Mouse (Mus musculus) MEL (cell line): ENCODE results near the gene Hecw2. TPM values are rescaled to one million over a fixed set of nuclear protein-coding genes. Genes with fewer than 3 reads are reported as not detected.
A peak's percentile ranks its signal among the peaks of the same experiment; 100 is the strongest.

Experiments
- DNase-seq: peaks from one replicate; pipeline ENCODE4 v3.0.0; 2011; ENCODE audit warnings: low read depth, low spot score
- H3K27ac ChIP-seq: 2 replicates; pipeline ENCODE4 v1.5.1; 2012; ENCODE audit warnings: low read depth, mild to moderate bottlenecking, control low read depth, low read length, moderate library complexity; ENCODE audit not compliant: control insufficient read depth
- H3K27me3 ChIP-seq, 2 experiments: fragments of 150-350 bp in 1 of 2; sonication (generic) in 1 of 2; 2 replicates each; pipeline ENCODE4 v1.6.1; 2012; ENCODE audit warnings: low read length in 2 of 2, mild to moderate bottlenecking in 2 of 2, improper control_type of control experiment in 1 of 2, moderate library complexity in 1 of 2; ENCODE audit not compliant: insufficient read depth in 2 of 2, control insufficient read depth in 1 of 2
- H3K36me3 ChIP-seq, 2 experiments: 2 replicates each; pipeline ENCODE4 v1.6.1; 2012 to 2014; ENCODE audit warnings: low read length in 2 of 2, improper control_type of control experiment in 1 of 2, inconsistent platforms in 1 of 2, mild to moderate bottlenecking in 1 of 2; ENCODE audit not compliant: insufficient read depth in 2 of 2, control insufficient read depth in 1 of 2
- H3K4me1 ChIP-seq, 2 experiments: fragments of 150-350 bp in 1 of 2; sonication (generic) in 1 of 2; 2 replicates each; pipeline ENCODE4 v1.6.1; 2012; ENCODE audit warnings: low read length in 2 of 2, improper control_type of control experiment in 1 of 2, mild to moderate bottlenecking in 1 of 2; ENCODE audit not compliant: insufficient read depth in 2 of 2, control insufficient read depth in 1 of 2
- H3K4me3 ChIP-seq, 2 experiments: fragments of 150-350 bp in 1 of 2; sonication (generic) in 1 of 2; 2 replicates each; pipeline ENCODE4 v1.5.1; 2012; ENCODE audit warnings: low read depth in 2 of 2, low read length in 2 of 2, mild to moderate bottlenecking in 2 of 2, moderate library complexity in 2 of 2, control low read depth in 1 of 2, improper control_type of control experiment in 1 of 2; ENCODE audit not compliant: control insufficient read depth in 1 of 2, insufficient read depth in 1 of 2
- H3K79me2 ChIP-seq: 2 replicates; pipeline ENCODE4 v1.6.1; 2012; ENCODE audit warnings: mild to moderate bottlenecking, low read length, moderate library complexity; ENCODE audit not compliant: control insufficient read depth, poor library complexity, insufficient read depth
- H3K9ac ChIP-seq: 2 replicates; pipeline ENCODE4 v1.6.1; 2012; ENCODE audit warnings: low read depth, mild to moderate bottlenecking, control low read depth, low read length, moderate library complexity; ENCODE audit not compliant: control insufficient read depth, poor library complexity, severe bottlenecking
- H3K9me3 ChIP-seq: fragments of 150-350 bp; sonication (generic); replicated peaks from 2 replicates; pipeline ENCODE4 v1.6.1; 2012; ENCODE audit warnings: mild to moderate bottlenecking, low read length, improper control_type of control experiment, moderate library complexity; ENCODE audit not compliant: insufficient read depth
- ELF1 ChIP-seq: IDR thresholded peaks from 2 replicates; pipeline ENCODE4 v1.6.1; 2014; ENCODE audit warnings: low read depth, mild to moderate bottlenecking, inconsistent platforms, low read length, improper control_type of control experiment, moderate library complexity
- ETS1 ChIP-seq: IDR thresholded peaks from 2 replicates; pipeline ENCODE4 v1.6.1; 2012; ENCODE audit warnings: low read depth, mild to moderate bottlenecking, inconsistent platforms, low read length, improper control_type of control experiment, moderate library complexity
- GABPA ChIP-seq: IDR thresholded peaks from 2 replicates; pipeline ENCODE4 v1.6.1; 2012; ENCODE audit warnings: low read depth, mild to moderate bottlenecking, inconsistent platforms, low read length, improper control_type of control experiment, moderate library complexity
- GATA1 ChIP-seq: IDR thresholded peaks from 2 replicates; pipeline ENCODE4 v1.6.1; 2011; ENCODE audit warnings: low read depth, low read length, improper control_type of control experiment
- JUND ChIP-seq: IDR thresholded peaks from 2 replicates; pipeline ENCODE4 v1.6.1; 2011; ENCODE audit warnings: low read depth, mild to moderate bottlenecking, improper control_type of control experiment, low read length
- MAFK ChIP-seq: IDR thresholded peaks from 2 replicates; pipeline ENCODE4 v1.6.1; 2011; ENCODE audit warnings: low read depth, mild to moderate bottlenecking, low read length, improper control_type of control experiment, borderline replicate concordance
- MEF2A ChIP-seq: IDR thresholded peaks from 2 replicates; pipeline ENCODE4 v1.6.1; 2014; ENCODE audit warnings: low read depth, mild to moderate bottlenecking, inconsistent platforms, low read length, improper control_type of control experiment; ENCODE audit not compliant: poor library complexity, insufficient replicate concordance, severe bottlenecking; ENCODE audit errors: extremely low read depth
- MYB ChIP-seq: IDR thresholded peaks from 2 replicates; pipeline ENCODE4 v1.6.1; 2011; ENCODE audit warnings: mild to moderate bottlenecking, low read depth, low read length, improper control_type of control experiment
- MYC ChIP-seq: IDR thresholded peaks from 2 replicates; pipeline ENCODE4 v1.6.1; 2011; ENCODE audit warnings: low read depth, mild to moderate bottlenecking, low read length, improper control_type of control experiment, moderate library complexity
- NELFE ChIP-seq: IDR thresholded peaks from 2 replicates; pipeline ENCODE4 v1.6.1; 2011; ENCODE audit warnings: low read depth, low read length, improper control_type of control experiment
- POLR2A ChIP-seq, 2 experiments: IDR thresholded peaks; 2 replicates each; pipeline ENCODE4 v1.6.1; 2011 to 2012; ENCODE audit warnings: low read length in 2 of 2, mild to moderate bottlenecking in 2 of 2, control low read depth in 1 of 2, improper control_type of control experiment in 1 of 2, low read depth in 1 of 2, moderate library complexity in 1 of 2; ENCODE audit not compliant: control insufficient read depth in 1 of 2, insufficient read depth in 1 of 2, poor library complexity in 1 of 2
- SIN3A ChIP-seq: IDR thresholded peaks from 2 replicates; pipeline ENCODE4 v1.6.1; 2012; ENCODE audit warnings: low read length, improper control_type of control experiment, inconsistent platforms
- TAL1 ChIP-seq: IDR thresholded peaks from 2 replicates; pipeline ENCODE4 v1.6.1; 2012; ENCODE audit warnings: mild to moderate bottlenecking, inconsistent platforms, low read length, moderate library complexity, mixed read lengths
- UBTF ChIP-seq: IDR thresholded peaks from 2 replicates; pipeline ENCODE4 v1.6.1; 2012; ENCODE audit warnings: low read depth, mild to moderate bottlenecking, inconsistent platforms, low read length, improper control_type of control experiment, moderate library complexity, borderline replicate concordance; ENCODE audit not compliant: insufficient read depth
- ZKSCAN1 ChIP-seq: IDR thresholded peaks from 2 replicates; pipeline ENCODE4 v1.6.1; 2012; ENCODE audit warnings: low read depth, mild to moderate bottlenecking, inconsistent platforms, low read length, improper control_type of control experiment, moderate library complexity
- ZMIZ1 ChIP-seq: IDR thresholded peaks from 2 replicates; pipeline ENCODE4 v1.6.1; 2012; ENCODE audit warnings: low read depth, mild to moderate bottlenecking, inconsistent platforms, low read length, improper control_type of control experiment, moderate library complexity
- polyA plus RNA-seq, 2 experiments: library from polyadenylated mRNA; stranded (reverse) in 1 of 2; unstranded in 1 of 2; fragments of >175 nt in 1 of 2; fragments of >200 nt in 1 of 2; gene quantifications; 2 replicates each; pipeline versions ENCODE4 v1.2.1 to v1.2.4; 2012; ENCODE audit warnings: low replicate concordance in 2 of 2, low read depth in 1 of 2; ENCODE audit not compliant: insufficient read length in 2 of 2, insufficient read depth in 1 of 2, missing spikeins in 1 of 2
- total RNA-seq: library from RNA; depleted of rRNA; stranded (reverse); fragments of 300-350 nt; gene quantifications from 2 replicates; pipeline ENCODE4 v1.2.3, GENCODE M21; 2012

The Hecw2 gene
- total and polyA plus RNA-seq, 3 experiments, result not detected

DNA sequence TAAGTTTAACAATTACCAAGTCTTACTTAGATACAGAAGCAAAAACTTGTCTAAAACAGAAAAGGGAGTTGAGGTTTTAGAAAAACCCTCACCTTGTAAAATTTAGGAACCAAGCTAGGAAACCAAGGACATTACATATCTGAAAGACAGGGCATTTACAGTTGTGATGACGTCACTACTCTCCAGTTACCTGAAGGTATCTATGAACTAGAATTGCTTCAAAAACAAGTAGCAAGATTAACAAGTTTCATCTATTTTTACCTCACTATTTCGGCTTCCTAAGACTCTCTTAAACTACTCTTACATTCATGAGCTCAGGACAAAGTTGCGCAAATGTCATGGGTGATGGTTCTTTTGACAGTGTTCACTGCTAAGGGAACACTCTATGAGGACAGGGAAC lies 422.0 kb downstream of the Hecw2 start:
- DNase-seq, result no peak
- H3K4me3 ChIP-seq, result no peak overlapping the region
- H3K27ac ChIP-seq, result peak overlapping the region; percentile 71
- TF ChIP-seq ELF1 (no peak), ZMIZ1 (no peak), POLR2A (IDR thresholded peaks at IDR 0.05; ENCODE audit: control insufficient read depth in 1 of 2, insufficient read depth in 1 of 2, low read depth in 1 of 2, low read length in 2 of 2, poor library complexity in 1 of 2) (no peak), ZKSCAN1 (no peak), MAFK (no peak), ETS1 (no peak), NELFE (no peak), TAL1 (no peak), SIN3A (no peak), MYC (no peak), MYB (no peak), GATA1 (no peak), UBTF (no peak), MEF2A (no peak), JUND (no peak), GABPA (no peak)
- H3K4me1 ChIP-seq, result peaks cover 11 to 19% of the 10 kb centered on the region in 2 experiments
- peaks cover 6 to 31% of the 10 kb centered on the region in 2 experiments; a peak in 2 of 4 replicates for H3K36me3 ChIP-seq
- H3K9ac ChIP-seq, result no peak overlapping the region
- no peaks in the 10 kb centered on the region for H3K27me3 ChIP-seq
- no peaks in the 10 kb centered on the region for H3K9me3 ChIP-seq
- H3K79me2 ChIP-seq, result peaks cover under 1% of the 10 kb centered on the region; the same call in 1 of the 2 replicates

DNA sequence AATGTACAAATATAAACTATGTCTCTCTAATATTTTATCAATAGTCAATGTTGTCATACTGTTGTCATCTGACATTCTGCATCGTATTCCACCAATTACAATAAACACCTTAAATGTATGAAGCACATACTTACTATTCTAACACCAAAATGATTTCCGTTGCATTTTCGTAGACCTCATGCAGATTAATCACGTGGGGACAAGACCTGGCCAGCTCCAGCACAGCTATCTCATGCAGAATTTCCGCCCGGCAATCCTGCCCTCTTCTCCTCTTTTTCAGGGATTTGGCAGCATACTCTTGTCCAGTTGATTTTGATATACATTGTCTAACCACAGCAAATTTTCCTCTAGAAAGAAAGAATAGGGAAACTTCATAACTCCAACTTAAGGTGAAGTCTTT lies 423.5 kb downstream of the Hecw2 start:
- Histone ChIP-seq H3K36me3 (peaks cover 6 to 22% of the 10 kb centered on the region in 2 experiments; a peak in 2 of 4 replicates), H3K79me2 (no peaks in the 10 kb centered on the region; the same call in 1 of the 2 replicates), H3K4me3 (no peak overlapping the region), H3K27ac (no peak overlapping the region), H3K27me3 (no peaks in the 10 kb centered on the region), H3K9ac (no peak overlapping the region), H3K9me3 (no peaks in the 10 kb centered on the region), H3K4me1 (peaks cover 8 to 11% of the 10 kb centered on the region in 2 experiments)
- TF ChIP-seq ZKSCAN1, result no peak
- DNase-seq, result no peak
